Mouse (Mus musculus): Measurements from ENCODE around the gene Golm1.
A peak's percentile ranks its signal among the peaks of the same experiment; 100 is the strongest.
"Not testable (repeated sequence)": the region's sequence is repeated elsewhere in the genome, so short reads cannot be mapped to it uniquely, and the experiment has no call there.

Gene Golm1

DNA sequence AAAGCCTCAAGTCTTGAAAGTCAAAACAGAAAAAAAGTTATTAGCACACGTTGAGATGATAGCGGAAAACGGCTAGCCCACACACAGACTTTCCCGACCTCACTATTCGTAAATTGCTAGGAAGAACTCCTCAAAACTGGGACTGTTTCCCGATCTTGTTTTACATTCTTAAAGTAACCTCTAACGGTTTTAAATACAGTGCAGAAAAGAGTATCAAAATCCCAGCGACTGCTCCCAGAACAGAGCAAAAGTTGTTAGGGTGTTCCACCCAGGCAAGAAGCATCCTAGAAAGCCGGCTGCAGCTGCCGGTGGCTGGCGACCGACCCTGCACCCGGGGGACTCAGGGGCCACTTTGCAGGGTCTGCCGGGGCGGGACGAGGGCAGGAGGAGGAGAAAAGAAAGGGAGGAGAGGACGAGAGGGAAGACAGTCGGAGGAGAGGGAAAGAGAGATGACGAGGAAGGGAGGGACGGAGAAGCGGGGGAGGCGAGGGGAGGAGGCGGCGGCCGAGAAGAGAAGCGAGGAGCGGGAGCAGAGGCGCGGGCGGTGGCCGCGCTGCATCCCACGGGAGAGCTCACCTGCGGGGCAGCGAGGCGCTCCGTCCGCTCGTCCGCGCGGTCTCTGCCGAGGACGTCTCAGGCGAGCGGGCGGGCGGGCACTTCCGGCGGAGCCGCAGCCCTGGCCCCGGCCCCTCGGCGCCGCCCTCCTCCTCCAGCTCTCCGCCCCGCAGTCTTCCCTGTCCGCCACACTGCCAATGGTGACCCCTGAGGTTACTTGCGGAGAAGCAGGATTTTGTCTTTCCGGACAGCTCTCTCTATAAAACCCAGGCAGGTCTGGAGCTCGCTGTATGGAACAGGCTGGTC is at the start of gene Golm1:
TSS of gene Golm1 (minus strand) at position 661 of the 861 bp plus-strand sequence.
- DNase-seq (ENCODE audit: low spot score in 2 of 2): peak in 1 of 2 experiments; percentile 25

- DNase-seq (ENCODE audit: low spot score in 2 of 2): not testable (repeated sequence)
Observed at GRCm38 (mm10) chr13:59722089-59722488, 46.5 kb upstream of the Golm1 start.

- DNase-seq (ENCODE audit: low spot score in 2 of 2): no peak
Observed at GRCm38 (mm10) chr13:59719475-59719874, 43.9 kb upstream of the Golm1 start.

GRCm38 (mm10) chr13:59718857-59719440 is 43.3 kb upstream of the Golm1 start:
- DNase-seq (ENCODE audit: low spot score in 2 of 2): not testable (repeated sequence)

DNA sequence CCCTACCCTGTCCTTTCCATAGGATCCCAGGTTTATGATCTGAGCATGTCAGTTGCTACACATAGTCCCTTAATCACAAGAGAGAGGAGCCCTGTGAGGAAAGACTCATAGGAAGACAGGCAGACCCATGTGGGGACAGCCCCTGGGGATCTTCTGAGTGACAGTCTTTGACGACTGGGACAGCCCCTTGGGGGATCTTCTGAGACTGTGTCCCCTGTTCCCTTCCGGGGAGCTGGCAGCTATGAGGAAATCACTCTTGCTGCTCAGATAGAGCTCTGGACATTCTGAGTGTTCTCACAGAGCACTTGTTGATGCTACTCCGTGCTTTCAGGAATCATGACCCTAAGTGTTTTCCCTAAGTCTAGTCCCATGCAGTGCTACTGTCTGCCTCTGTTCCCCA is 38.1 kb upstream of the Golm1 start:
- DNase-seq (ENCODE audit: low spot score in 2 of 2): no peak

DNA sequence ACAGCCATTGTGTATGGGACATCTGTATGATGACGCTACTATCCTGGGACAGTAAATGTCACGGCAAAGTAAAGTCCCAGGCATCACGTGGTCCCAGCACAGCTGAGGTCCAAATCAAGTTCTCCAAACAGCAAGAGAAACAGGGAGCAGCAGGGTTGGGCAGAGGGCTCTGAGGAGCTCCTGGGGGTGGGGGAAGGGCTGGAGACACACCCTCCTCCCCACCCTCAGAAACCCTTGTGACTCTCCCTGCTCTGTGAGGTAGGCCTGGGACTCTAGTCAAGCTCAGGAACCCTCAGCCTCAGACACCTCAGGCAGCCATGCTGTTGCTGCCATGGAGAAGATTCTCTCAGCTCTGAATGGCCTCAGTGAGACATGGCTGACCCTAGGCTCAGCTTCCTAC is 36.4 kb upstream of the Golm1 start, which contains the start of gene Spata31d1b:
TSS of gene Spata31d1b (plus strand) at position 301 of the 400 bp plus-strand sequence.
- DNase-seq (ENCODE audit: low spot score in 2 of 2): not testable (repeated sequence)

DNA sequence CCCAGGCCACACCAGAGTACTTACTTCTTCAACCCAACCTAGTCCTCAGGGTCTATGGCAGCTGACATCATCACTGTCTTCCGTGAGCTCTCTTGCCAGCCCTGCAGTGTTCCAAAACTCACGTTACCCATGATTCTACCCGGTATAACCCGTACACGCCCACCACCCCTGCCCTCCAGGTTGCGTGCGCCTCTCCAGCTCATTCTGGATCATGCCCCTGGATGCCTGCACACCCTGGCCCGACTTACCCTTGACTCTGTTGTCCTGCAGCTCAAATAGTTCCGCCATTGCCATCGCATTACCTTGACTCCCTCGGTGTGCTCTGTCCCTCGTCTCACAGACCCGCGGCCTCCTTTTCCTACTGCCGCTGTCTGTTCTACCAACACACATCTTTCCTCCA is 34.6 kb upstream of the Golm1 start, which contains the start of gene Spata31d1a:
TSS of gene Spata31d1a (minus strand) at position 101 of the 400 bp plus-strand sequence.
- DNase-seq (ENCODE audit: low spot score in 2 of 2): no peak

GRCm38 (mm10) chr13:59704562-59704961 is 29.0 kb upstream of the Golm1 start:
- DNase-seq (ENCODE audit: low spot score in 2 of 2): no peak

- peak in 1 of 2 experiments; percentile 20 for DNase-seq (ENCODE audit: low spot score in 2 of 2)
Observed at GRCm38 (mm10) chr13:59703514-59703913, 27.9 kb upstream of the Golm1 start.

DNA sequence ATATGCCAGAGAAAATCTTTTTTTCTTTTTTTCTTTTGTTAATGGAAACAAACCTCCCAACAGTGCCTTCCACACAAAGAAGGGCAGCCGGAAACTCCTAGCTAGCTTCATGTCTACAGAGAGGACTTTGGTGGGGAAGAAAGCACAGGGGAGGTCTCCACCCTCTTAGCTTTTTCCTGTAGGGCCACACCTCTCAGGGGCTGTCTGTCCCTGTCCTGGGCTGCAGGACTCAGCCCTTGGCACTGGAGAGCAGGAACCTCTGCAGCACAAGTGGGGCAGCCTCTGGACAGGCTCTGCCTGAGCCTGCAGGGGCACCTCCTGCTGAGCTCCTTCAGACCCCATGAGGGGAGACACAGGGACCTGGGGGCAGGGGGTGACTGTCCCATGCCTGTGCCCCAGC is 24.5 kb upstream of the Golm1 start:
- not testable (repeated sequence) for DNase-seq (ENCODE audit: low spot score in 2 of 2)

GRCm38 (mm10) chr13:59699131-59699530 is 23.5 kb upstream of the Golm1 start:
- no peak for DNase-seq (ENCODE audit: low spot score in 2 of 2)

DNA sequence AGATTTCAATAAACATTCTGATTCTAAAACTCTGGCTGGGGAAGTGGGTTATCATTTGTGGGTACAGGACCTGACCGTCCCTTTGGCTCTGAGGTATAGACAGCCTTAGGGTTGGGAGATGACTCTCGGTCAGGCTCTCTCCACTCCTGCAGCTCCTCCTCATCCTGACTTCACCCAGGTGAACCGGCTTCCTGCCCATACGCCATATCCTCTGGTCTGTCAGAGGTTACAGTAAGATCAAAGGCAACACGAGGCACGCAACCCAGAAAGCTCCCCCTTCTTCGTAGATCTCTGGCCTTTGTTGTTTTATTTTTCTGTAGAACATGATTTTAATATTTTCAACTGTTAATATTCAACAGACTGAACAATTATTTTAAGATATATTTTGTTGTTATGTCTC is 20.2 kb upstream of the Golm1 start:
- DNase-seq (ENCODE audit: low spot score in 2 of 2): no peak

GRCm38 (mm10) chr13:59694008-59694407 is 18.4 kb upstream of the Golm1 start, which contains the start of gene 4921517D22Rik:
4921517D22Rik (minus strand) TSS chr13:59694108.
- DNase-seq (ENCODE audit: low spot score in 2 of 2): no peak

DNA sequence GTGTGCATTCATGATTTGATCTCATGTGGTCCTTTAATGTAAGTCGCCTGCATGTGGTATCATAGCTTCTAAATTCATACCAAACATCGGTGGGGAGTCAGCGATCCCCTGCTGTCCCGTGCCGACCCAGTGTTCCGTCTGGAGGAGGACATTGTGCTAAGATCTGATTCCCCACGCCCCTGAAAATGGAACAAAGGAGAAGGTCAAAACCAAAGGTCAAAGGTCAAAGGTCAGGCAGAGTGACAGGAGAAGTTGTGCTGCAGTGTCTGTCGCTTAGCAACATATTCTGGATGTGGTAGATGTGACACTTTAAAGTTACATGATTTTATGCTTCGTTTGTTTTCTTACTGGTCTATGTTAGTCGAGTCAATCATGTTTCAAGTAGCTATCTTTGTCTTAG is 15.9 kb upstream of the Golm1 start:
- no peak for DNase-seq (ENCODE audit: low spot score in 2 of 2)

DNA sequence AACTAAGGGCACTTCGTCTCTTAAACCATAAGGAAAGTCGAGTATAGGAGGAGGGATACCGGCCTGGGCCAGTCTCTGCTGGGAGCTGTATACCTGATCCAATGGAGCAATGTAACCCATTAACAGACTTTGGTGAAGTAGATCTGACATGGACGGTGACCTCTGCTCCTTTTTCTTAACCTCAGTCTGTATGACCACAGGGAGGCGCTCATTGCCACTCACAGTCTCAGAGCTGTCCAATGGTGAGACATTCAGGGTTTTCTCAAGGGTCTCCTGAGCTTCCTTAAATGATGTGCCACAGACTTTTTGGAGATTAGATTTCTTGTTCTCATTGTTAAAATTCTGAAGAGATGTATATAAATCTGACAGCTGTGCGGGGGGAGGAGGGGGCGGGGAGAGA is 15.0 kb upstream of the Golm1 start:
- no peak for DNase-seq (ENCODE audit: low spot score in 2 of 2)

DNA sequence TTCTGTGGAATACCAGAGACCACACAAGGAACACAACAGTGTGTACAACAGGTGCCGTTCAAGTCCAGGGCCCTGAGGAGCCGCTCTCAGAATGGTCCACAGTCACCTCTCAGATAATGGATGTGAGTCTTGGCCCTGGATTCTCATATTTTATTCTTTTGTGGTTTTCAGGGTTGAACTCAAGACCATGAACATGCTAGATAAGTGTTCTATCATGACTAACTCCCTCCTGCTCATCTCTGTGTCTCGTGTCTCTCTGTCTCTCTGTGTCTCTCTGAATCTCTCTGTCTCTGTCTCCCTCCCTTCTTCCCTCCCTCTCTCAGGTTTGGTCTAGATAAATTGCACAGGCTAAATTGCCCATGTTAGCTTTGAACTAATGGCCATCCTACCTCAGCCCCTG is 14.2 kb upstream of the Golm1 start:
- DNase-seq (ENCODE audit: low spot score in 2 of 2): no peak

GRCm38 (mm10) chr13:59689313-59689712 is 13.7 kb upstream of the Golm1 start:
- no peak for DNase-seq (ENCODE audit: low spot score in 2 of 2)

DNA sequence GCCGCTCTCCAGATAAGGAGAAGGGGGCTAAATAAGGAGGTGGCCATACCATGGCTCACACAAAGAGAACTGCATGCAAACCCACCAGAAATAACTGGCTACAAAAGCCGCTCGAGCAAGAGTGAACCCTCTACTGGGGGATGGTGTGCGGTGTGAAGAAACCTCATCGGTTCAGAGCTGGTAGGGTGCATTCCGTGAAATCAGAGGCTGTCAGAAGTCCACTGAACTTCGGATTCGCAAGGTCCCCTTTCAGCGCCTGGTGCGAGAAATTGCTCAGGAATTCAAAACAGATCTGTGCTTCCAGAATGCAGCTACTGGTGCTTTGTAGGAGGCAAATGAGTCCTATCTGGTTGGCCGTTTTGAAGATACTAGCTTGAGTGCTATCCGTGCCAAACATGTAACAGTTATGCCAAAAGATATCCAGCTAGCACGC is 12.7 kb upstream of the Golm1 start:
- no peak for DNase-seq (ENCODE audit: low spot score in 2 of 2)

DNA sequence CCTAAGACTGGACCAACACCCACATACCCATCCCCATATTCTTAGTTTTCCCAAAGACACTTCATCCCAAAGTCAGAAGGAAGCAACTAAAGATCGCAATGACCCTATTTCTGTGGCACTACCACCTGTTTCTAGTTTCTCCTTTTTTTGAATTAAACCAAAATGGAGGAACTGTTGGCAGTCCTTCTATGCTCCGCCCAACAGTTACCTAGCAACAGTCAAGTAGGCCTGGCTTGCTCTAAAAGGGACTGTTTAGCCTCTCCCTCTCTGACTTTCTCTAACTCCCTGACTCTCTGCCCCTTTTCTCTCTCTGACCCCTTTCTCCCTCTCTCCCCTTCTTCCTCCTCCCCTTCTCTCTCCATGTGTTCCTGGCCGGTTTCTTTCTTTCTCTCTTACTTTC is 9.6 kb upstream of the Golm1 start:
- no peak for DNase-seq (ENCODE audit: low spot score in 2 of 2)

- DNase-seq (ENCODE audit: low spot score in 2 of 2): no peak
Observed at GRCm38 (mm10) chr13:59682629-59683028, 7.0 kb upstream of the Golm1 start.

DNA sequence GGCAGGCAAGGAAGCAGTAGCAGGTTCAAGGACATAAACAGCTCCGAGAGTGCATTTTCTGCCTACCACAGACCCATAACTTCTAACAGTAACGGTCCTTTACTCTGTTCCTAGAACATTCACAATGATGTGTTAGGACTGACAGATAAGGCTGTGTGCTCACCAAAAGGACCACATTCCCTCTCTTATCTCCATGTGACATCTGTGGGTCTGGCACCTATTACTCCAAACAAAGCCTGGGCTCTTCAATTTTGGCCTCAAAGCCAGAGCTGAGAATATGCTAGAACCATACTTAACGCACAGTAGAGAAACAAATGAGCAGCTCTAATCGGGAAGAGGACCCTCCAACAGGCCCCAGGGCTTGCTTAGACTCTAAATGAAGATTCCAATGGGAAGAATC is 4.3 kb upstream of the Golm1 start:
- DNase-seq (ENCODE audit: low spot score in 2 of 2): no peak

DNA sequence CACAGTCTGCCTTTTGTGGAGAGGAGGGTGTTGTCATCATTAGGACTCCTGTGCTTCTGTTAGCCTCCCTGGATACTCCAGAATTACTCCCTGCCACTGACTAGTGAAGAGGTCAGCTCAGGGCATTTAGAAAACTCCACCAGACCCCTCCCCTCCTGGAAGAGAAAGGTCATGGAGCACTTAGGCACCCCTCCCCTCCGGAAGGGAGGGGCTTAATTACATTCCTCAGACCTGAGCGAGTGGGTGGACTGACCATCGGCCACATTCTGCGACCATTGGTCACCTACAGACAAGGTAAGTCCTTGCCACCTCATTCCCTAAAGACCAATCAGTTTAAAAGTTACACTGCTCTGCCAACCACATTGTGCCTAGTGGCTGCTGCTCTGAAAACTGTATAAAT is 3.7 kb upstream of the Golm1 start:
- no peak for DNase-seq (ENCODE audit: low spot score in 2 of 2)

All from frontal cortex, postnatal 25 days (tissue).